Mouse (Mus musculus) thymus, adult 2 months (tissue): Measurements from ENCODE around the gene P2ry12.

Experiments
- CTCF ChIP-seq: fragments of 200-500 bp; IDR thresholded peaks from 2 replicates; pipeline ENCODE4 v1.5.1; 2012; ENCODE audit warnings: mild to moderate bottlenecking, control low read depth, low read length, moderate library complexity, borderline replicate concordance; ENCODE audit not compliant: control insufficient read depth, poor library complexity, insufficient read depth; ENCODE audit errors: extremely low read depth
- POLR2A ChIP-seq: fragments of 200-500 bp; IDR thresholded peaks from 2 replicates; pipeline ENCODE4 v1.6.1; 2012; ENCODE audit warnings: mild to moderate bottlenecking, low read length, control low read depth, moderate library complexity; ENCODE audit not compliant: control insufficient read depth, poor library complexity, insufficient read depth; ENCODE audit errors: extremely low read depth

DNA sequence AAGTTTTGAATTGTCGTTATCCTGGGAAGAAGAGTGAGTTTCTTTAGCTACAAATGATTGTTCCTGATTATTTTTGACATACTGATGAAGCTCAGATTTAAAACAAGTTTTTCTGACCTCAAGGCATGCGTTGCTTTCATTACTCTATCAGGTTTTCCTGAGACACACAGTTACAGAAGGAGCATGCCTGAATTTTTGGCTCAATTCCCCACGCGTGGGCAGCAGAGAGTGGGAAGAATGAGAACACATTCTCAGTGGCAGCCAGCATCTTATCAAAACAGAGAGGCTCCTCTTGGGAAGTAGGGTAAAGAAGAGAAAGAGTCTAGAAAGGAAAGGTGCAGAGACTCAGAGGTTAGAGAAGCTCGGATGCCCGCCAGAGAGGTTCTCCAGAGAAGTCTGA lies 19.3 kb downstream of the P2ry12 start:
- TF ChIP-seq CTCF, result no peak
- no peak for TF ChIP-seq POLR2A
